Mouse (Mus musculus): Measurements from ENCODE around the gene Zdhhc16. TPM values are rescaled to one million over a fixed set of nuclear protein-coding genes. Genes with fewer than 3 reads are reported as not detected.
"Not testable (repeated sequence)": the region's sequence is repeated elsewhere in the genome, so short reads cannot be mapped to it uniquely, and the experiment has no call there.

Zdhhc16 gene
- polyA plus RNA-seq, 1 experiment from 2014 or later: 64.0 TPM

DNA sequence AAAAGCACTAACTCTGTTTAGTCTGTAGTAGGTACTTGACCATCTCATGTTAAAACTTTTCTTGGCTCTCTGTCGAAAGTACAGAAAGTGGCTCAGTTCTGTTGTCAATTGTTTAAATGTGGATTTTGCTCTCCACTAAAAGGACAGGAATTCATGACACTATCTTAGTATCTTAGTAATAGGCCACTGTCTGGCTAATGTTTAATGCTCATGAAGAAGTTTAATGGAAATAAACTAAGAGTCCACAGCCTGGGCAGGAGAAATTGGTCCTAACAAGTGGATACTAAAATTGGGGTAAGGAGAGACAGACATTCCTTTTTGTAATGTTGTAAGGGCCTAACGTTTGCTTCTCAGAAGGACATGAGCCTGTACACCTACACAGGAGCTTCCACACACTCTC, 22.9 kb upstream of the Zdhhc16 start:
- no peak for ATAC-seq (replicated peaks; ENCODE audit: insufficient number of reproducible peaks, low FRiP score, low TSS enrichment, low read depth)
- no peaks in the 10 kb centered on the region for H3K9me3 ChIP-seq (replicated peaks; ENCODE audit: control insufficient read depth, low read length)
- no peak overlapping the region for H3K4me2 ChIP-seq (ENCODE audit: low read depth, low read length)
- H3K27me3 ChIP-seq (ENCODE audit: control insufficient read depth, insufficient read depth, low read length): no peaks in the 10 kb centered on the region
- no peak overlapping the region for H3K4me3 ChIP-seq (ENCODE audit: low read depth, low read length)
- no peaks in the 10 kb centered on the region for H3K36me3 ChIP-seq (replicated peaks; ENCODE audit: control insufficient read depth, insufficient read depth, low read depth, low read length)
- H3K27ac ChIP-seq (replicated peaks; ENCODE audit: low read depth, low read length): no peak overlapping the region
- 86% methylated on average over 2 of the region's 2 CpGs for WGBS
- DNase-seq (ENCODE audit: low spot score): no peak
- no peak overlapping the region for H3K9ac ChIP-seq (replicated peaks; ENCODE audit: low read length)
- H3K4me1 ChIP-seq (ENCODE audit: control insufficient read depth, insufficient read depth, low read length): peaks cover 3% of the 10 kb centered on the region; the same call in 1 of the 2 replicates

DNA sequence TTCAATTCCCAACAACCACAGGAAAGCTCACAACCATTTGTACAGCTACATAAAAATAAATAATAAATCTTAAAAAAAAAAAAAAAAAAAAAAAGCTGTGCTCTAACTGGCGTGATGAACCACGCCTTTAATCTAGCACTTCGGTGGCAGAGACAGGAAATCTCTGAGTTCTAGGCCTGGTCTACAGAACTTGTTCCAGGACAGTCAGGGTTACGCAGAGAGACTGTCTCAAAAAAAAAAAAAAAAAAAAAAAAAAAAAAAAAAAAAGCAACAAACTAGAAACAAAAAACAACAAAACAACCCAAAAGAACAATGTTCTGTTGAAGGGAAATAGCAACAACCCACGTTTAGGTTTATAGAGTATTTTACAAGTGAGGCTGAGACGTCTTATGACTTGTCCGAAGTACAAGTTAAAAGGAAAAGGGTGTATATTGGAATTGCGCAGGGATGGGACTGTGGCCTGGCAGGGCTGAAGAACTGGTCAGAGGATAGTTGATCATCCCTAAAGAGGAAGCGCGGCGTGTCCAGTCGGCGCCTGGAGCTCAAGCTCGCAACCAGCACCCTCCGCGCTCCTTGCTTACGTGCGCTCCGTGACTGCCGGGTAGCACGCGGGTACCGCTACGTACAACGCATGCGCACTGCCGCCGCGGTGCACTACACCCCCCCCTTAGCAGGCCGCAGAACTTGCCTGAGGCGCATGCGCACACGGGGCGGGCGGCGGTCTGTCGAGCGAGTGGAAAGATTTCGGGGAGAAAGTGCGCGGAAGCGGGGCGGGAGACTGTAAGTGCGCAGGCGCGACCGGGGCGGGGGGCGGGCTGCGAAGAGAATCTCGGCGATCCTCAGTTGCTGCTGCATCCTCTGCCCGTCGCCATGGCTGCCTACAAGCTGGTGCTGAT, 21.9 kb upstream of the Zdhhc16 start, which contains the start of gene Pgam1:
Gene Pgam1 (plus strand): TSS at position 746 of the 896 bp plus-strand sequence.
- H3K9me3 ChIP-seq (replicated peaks; ENCODE audit: control insufficient read depth, low read length): no peaks in the 10 kb centered on the region
- no peaks in the 10 kb centered on the region for H3K27me3 ChIP-seq (ENCODE audit: control insufficient read depth, insufficient read depth, low read length)
- H3K4me3 ChIP-seq (ENCODE audit: low read depth, low read length): peak within 1 kb of the TSS; percentile 63
- ATAC-seq (replicated peaks; ENCODE audit: insufficient number of reproducible peaks, low FRiP score, low TSS enrichment, low read depth): peak; percentile 88
- WGBS: 5% methylated on average over 52 of the region's 54 CpGs
- no peaks in the 10 kb centered on the region; the same call in 1 of the 2 replicates for H3K36me3 ChIP-seq (replicated peaks; ENCODE audit: control insufficient read depth, insufficient read depth, low read depth, low read length)
- H3K4me2 ChIP-seq (ENCODE audit: low read depth, low read length): peak within 1 kb of the TSS; percentile 44
- DNase-seq (ENCODE audit: low spot score): peak; percentile 99
- peak within 1 kb of the TSS; percentile 69 for H3K27ac ChIP-seq (replicated peaks; ENCODE audit: low read depth, low read length)
- H3K4me1 ChIP-seq (ENCODE audit: control insufficient read depth, insufficient read depth, low read length): peaks cover 3% of the 10 kb centered on the region; the same call in 1 of the 2 replicates
- H3K9ac ChIP-seq (replicated peaks; ENCODE audit: low read length): peak within 1 kb of the TSS; percentile 82

DNA sequence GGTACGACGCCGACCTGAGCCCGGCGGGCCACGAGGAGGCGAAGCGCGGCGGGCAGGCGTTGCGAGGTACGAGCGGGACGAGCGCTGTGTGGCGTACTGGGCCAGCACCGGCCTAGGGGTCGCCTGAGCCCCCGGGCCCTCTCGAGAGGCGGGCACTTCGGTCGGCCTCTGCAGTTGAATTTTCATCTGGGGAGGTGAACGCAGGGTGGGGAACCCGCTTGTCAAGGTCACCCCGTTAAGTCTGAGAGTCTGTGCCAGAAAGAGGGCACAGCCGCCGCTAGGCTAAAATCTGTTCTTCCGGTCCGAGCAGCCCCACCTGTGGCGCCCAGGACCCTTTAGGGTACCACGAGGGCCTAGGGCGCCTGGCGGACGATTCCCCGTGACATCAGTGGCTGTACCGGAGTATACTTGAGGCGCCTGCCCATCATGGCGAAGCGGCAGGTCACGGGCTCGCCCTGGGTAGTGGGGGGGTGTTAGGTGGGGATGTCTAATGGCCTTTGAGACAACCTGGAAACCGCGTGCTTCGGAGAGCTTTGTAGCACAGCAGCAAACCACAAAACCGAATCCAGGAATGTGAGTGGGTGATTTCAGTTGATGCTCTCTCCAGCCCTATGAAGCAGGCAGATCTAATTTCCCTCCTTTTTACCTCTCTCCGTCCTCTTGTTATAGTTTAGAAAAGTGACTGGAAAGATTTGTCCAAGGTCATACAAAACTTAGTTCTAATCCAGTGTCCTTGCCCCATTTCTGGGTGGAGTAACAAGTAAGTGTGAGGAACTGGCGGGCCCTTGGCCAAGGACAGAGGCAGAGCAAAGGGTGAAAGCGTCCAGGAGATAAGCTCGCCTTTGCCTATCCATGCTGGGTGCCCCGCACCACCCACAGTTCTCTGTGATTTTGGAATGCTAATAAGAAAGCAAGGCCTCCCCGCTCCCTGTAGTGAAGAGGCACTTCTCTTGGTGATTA, 20.9 kb upstream of the Zdhhc16 start:
- Histone ChIP-seq H3K27me3 (ENCODE audit: control insufficient read depth, insufficient read depth, low read length) (no peaks in the 10 kb centered on the region), H3K9me3 (replicated peaks; ENCODE audit: control insufficient read depth, low read length) (no peaks in the 10 kb centered on the region), H3K9ac (replicated peaks; ENCODE audit: low read length) (peak overlapping the region; percentile 82), H3K27ac (replicated peaks; ENCODE audit: low read depth, low read length) (peak overlapping the region; percentile 43; the same call in 1 of the 2 replicates), H3K4me2 (ENCODE audit: low read depth, low read length) (peak overlapping the region; percentile 44), H3K4me1 (ENCODE audit: control insufficient read depth, insufficient read depth, low read length) (peaks cover 3% of the 10 kb centered on the region; the same call in 1 of the 2 replicates), H3K36me3 (replicated peaks; ENCODE audit: control insufficient read depth, insufficient read depth, low read depth, low read length) (peaks cover 6% of the 10 kb centered on the region; the same call in 1 of the 2 replicates), H3K4me3 (ENCODE audit: low read depth, low read length) (peak overlapping the region; percentile 63)
- under 1% methylated on average over 41 of the region's 53 CpGs for WGBS
- ATAC-seq (replicated peaks; ENCODE audit: insufficient number of reproducible peaks, low FRiP score, low TSS enrichment, low read depth) (peak; percentile 75), DNase-seq (ENCODE audit: low spot score) (peak; percentile 45)

GRCm38 (mm10) chr19:41913774-41914591, 19.3 kb upstream of the Zdhhc16 start:
- Histone ChIP-seq H3K4me1 (ENCODE audit: control insufficient read depth, insufficient read depth, low read length) (peaks cover 3% of the 10 kb centered on the region; the same call in 1 of the 2 replicates), H3K36me3 (replicated peaks; ENCODE audit: control insufficient read depth, insufficient read depth, low read depth, low read length) (peaks cover 6% of the 10 kb centered on the region; the same call in 1 of the 2 replicates), H3K9ac (replicated peaks; ENCODE audit: low read length) (peak overlapping the region; percentile 54), H3K9me3 (replicated peaks; ENCODE audit: control insufficient read depth, low read length) (no peaks in the 10 kb centered on the region), H3K27ac (replicated peaks; ENCODE audit: low read depth, low read length) (no peak overlapping the region), H3K4me3 (ENCODE audit: low read depth, low read length) (peak overlapping the region; percentile 63), H3K27me3 (ENCODE audit: control insufficient read depth, insufficient read depth, low read length) (no peaks in the 10 kb centered on the region), H3K4me2 (ENCODE audit: low read depth, low read length) (peak overlapping the region; percentile 44)
- DNase-seq (ENCODE audit: low spot score) (peak; percentile 23), ATAC-seq (replicated peaks; ENCODE audit: insufficient number of reproducible peaks, low FRiP score, low TSS enrichment, low read depth) (no peak)
- WGBS: 36% methylated on average over 6 of the region's 6 CpGs

- DNase-seq (ENCODE audit: low spot score); H3K36me3 ChIP-seq (replicated peaks; ENCODE audit: control insufficient read depth, insufficient read depth, low read depth, low read length); H3K4me2 ChIP-seq (ENCODE audit: low read depth, low read length): not testable (repeated sequence)
Measured at GRCm38 (mm10) chr19:41914592-41914882, 18.7 kb upstream of the Zdhhc16 start.

DNA sequence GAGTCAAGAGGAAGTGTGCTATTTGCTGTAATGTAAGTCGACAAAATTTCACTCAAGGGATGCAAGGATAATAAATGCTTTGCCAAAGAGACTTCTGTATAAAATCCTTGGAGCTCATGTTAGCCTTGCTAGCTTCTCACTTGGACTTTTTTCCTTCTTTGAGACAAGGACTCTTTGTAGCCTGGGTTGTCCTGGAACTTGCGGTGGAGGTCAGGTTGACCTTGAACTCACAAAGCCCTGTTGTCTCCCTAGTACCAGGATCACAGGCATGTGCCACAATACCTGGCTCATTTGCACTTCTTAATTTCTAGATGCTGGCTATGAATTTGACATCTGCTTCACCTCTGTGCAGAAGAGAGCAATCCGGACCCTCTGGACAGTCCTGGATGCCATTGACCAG, 18.0 kb upstream of the Zdhhc16 start:
- H3K27me3 ChIP-seq (ENCODE audit: control insufficient read depth, insufficient read depth, low read length): no peaks in the 10 kb centered on the region
- WGBS: 80% methylated on average over 3 of the region's 3 CpGs
- H3K9me3 ChIP-seq (replicated peaks; ENCODE audit: control insufficient read depth, low read length): no peaks in the 10 kb centered on the region

More at GRCm38 (mm10) chr19:41914592-41914882, 18.7 kb upstream of the Zdhhc16 start:
- ATAC-seq (replicated peaks; ENCODE audit: insufficient number of reproducible peaks, low FRiP score, low TSS enrichment, low read depth); H3K4me3 ChIP-seq (ENCODE audit: low read depth, low read length); H3K27ac ChIP-seq (replicated peaks; ENCODE audit: low read depth, low read length); H3K4me1 ChIP-seq (ENCODE audit: control insufficient read depth, insufficient read depth, low read length); H3K9ac ChIP-seq (replicated peaks; ENCODE audit: low read length); H3K27me3 ChIP-seq (ENCODE audit: control insufficient read depth, insufficient read depth, low read length); H3K9me3 ChIP-seq (replicated peaks; ENCODE audit: control insufficient read depth, low read length): not testable (repeated sequence)

GRCm38 (mm10) chr19:41916853-41917252, 16.4 kb upstream of the Zdhhc16 start:
- H3K4me2 ChIP-seq (ENCODE audit: low read depth, low read length): no peak overlapping the region
- ATAC-seq (replicated peaks; ENCODE audit: insufficient number of reproducible peaks, low FRiP score, low TSS enrichment, low read depth) (no peak), DNase-seq (ENCODE audit: low spot score) (no peak)
- H3K4me3 ChIP-seq (ENCODE audit: low read depth, low read length): no peak overlapping the region
- no peaks in the 10 kb centered on the region for H3K9me3 ChIP-seq (replicated peaks; ENCODE audit: control insufficient read depth, low read length)
- peaks cover 9% of the 10 kb centered on the region; the same call in 1 of the 2 replicates for H3K36me3 ChIP-seq (replicated peaks; ENCODE audit: control insufficient read depth, insufficient read depth, low read depth, low read length)
- H3K4me1 ChIP-seq (ENCODE audit: control insufficient read depth, insufficient read depth, low read length): peaks cover 3% of the 10 kb centered on the region; the same call in 1 of the 2 replicates
- H3K27ac ChIP-seq (replicated peaks; ENCODE audit: low read depth, low read length): no peak overlapping the region
- WGBS: 81% methylated on average over 4 of the region's 4 CpGs
- no peak overlapping the region for H3K9ac ChIP-seq (replicated peaks; ENCODE audit: low read length)
- H3K27me3 ChIP-seq (ENCODE audit: control insufficient read depth, insufficient read depth, low read length): no peaks in the 10 kb centered on the region

More for the DNA sequence above, 18.0 kb upstream of the Zdhhc16 start:
- Histone ChIP-seq H3K4me2 (ENCODE audit: low read depth, low read length) (no peak overlapping the region), H3K4me1 (ENCODE audit: control insufficient read depth, insufficient read depth, low read length) (peaks cover 3% of the 10 kb centered on the region; the same call in 1 of the 2 replicates), H3K4me3 (ENCODE audit: low read depth, low read length) (no peak overlapping the region), H3K9ac (replicated peaks; ENCODE audit: low read length) (no peak overlapping the region), H3K27ac (replicated peaks; ENCODE audit: low read depth, low read length) (no peak overlapping the region), H3K36me3 (replicated peaks; ENCODE audit: control insufficient read depth, insufficient read depth, low read depth, low read length) (peaks cover 9% of the 10 kb centered on the region; the same call in 1 of the 2 replicates)
- ATAC-seq (replicated peaks; ENCODE audit: insufficient number of reproducible peaks, low FRiP score, low TSS enrichment, low read depth): no peak
- no peak for DNase-seq (ENCODE audit: low spot score)
